Mouse (Mus musculus) lung, adult 2 months (tissue): Measurements from ENCODE around the gene Cdc42.

Source experiments
- CTCF ChIP-seq: fragments of 200-500 bp; IDR thresholded peaks from 2 replicates; pipeline ENCODE4 v1.5.1; 2011; ENCODE audit warnings: mild to moderate bottlenecking, low read length, control low read depth; ENCODE audit not compliant: insufficient read depth
- POLR2A ChIP-seq: fragments of 200-500 bp; IDR thresholded peaks from 2 replicates; pipeline ENCODE4 v1.6.1; 2011; ENCODE audit warnings: low read depth, mild to moderate bottlenecking, control low read depth, low read length, borderline replicate concordance; ENCODE audit errors: extremely low read depth

- TF ChIP-seq POLR2A (no peak), CTCF (no peak)
Measured at GRCm38 (mm10) chr4:137271856-137272255, 85.7 kb downstream of the Cdc42 start.
